Mouse (Mus musculus) gastrocnemius, adult 8-10 months (tissue): Measurements from ENCODE around the gene Mbnl1. TPM values are rescaled to one million over a fixed set of nuclear protein-coding genes. Genes with fewer than 3 reads are reported as not detected.
"Not testable (repeated sequence)": the region's sequence is repeated elsewhere in the genome, so short reads cannot be mapped to it uniquely, and the experiment has no call there.

Experiments
- DNase-seq, 2 experiments: peaks; one replicate each; pipeline ENCODE4 v3.0.0; 2022; ENCODE audit warnings: low spot score in 2 of 2
- total RNA-seq, 4 experiments: library from RNA; stranded (reverse); gene quantifications; 2 replicates each; pipeline ENCODE4 v1.2.4; 2022

Gene Mbnl1
- 100 to 1,000 TPM; 579 to 697 (median 625) TPM for total RNA-seq

GRCm38 (mm10) chr3:60472681-60473177, at the start of gene Mbnl1:
Gene Mbnl1 (plus strand): TSS chr3:60472830.
- DNase-seq, result no peak

DNA sequence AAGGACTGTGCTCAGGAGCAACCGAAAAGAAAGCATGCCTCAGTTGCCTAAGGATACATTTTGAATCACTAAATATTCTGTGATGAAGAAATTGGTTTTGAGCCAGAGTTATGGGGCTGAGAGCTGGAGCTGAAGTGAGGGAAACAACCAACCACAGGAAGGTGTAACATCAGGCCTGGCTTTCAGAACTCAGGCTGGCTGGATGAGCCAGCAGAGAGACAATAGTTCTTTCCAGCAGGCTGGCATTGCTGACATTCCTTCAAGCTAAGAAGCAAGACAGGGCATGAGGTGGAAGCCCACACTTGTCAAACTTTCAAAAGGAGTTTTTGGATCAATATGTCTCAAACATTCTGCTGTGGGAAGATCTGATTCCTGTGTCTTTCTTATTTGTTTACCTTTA, 48.5 kb upstream of the Mbnl1 start:
- DNase-seq, result no peak

DNA sequence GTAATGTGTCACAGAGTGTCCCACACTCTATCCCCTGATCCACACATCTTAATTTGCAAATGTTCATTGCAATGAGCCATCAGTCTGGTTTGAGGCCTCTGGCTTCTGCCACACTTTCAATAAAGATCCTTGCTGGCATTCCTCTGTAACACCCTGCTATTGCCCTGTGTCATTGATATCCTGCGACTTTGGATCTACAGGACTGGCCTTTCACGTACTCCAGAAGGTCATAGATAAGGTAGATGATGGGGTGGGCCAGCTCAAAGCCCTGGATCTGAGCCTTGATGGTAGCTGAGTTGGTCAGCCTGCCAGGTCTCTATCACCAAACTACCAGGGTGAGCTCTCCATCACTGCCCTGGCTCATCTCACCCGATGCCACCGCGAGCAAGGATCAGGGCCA, 43.6 kb upstream of the Mbnl1 start:
- DNase-seq, result no peak

GRCm38 (mm10) chr3:60437254-60437653, 35.4 kb upstream of the Mbnl1 start:
- DNase-seq, result no peak

- peak; percentile 39 to 51 for DNase-seq
Measured at GRCm38 (mm10) chr3:60437678-60438232, 34.9 kb upstream of the Mbnl1 start.

DNA sequence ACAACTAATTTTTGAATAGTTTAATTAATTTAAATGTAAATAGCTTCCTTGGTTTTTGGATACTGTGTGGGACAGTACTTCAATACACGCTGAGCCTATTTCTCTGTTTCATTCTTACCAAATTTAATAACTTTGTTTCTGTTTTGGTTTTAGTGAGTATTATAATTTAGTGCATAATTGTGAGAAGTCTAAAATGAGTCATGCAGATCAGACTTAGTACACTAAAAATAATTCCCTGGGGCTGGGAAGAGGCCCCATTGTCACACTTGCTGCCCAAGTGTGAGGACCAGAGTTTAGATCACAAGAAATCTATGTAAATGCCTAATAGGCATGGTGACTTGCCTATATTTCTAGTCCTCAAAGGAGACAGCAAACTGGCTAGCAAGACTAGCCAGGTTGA, 33.9 kb upstream of the Mbnl1 start:
- no peak for DNase-seq

DNA sequence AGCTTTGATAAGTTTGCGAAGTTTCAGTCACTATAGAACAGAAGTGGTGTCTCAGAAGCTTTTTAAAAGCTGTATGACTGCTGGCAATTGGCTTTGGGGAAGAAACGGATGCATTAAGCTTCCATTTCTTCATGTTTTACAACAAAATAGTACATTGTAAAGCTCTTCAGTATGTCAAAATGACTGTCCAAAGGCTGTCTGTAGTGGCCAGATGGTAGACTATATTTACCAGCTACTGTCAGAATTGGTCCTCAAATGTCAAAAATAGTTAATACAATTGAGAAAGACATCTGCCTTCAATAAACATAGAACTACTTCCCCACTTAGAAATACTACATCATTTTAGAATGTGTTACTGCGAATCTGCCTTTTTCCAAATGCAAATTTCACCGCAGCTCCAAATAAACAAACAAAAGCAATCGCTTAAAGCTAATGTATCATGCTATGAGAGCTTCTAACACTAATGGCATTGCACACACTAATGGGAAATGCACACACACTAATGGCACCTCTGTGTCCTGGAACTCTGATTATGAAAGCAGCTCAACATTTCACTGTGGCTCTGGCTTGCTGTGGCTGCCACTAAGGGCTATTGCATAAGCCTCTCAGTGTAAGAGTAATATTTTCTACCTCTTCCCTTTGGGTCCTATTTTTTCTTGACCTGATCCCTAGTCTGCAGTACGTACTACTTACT, 10.7 kb upstream of the Mbnl1 start:
- DNase-seq, result no peak

DNA sequence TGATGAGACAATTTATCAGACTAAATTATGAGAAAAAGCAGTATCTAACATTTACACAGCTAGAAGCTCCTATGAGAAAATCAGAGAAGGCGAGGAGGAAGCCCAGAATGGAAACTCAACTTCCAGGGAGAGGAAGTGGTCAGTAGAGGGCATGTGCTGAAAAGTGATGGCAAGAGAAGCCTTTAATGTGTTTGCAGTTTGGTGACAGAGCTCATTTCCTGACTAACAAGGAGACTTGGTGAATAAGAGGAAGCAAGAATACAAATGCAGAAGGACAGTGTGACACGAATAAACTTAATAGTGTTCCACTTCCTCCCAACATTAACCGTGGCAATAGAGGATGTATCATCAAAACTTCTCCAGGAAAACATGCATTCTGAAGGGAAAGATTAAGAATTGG, 4.0 kb upstream of the Mbnl1 start:
- DNase-seq, result not testable (repeated sequence)

DNA sequence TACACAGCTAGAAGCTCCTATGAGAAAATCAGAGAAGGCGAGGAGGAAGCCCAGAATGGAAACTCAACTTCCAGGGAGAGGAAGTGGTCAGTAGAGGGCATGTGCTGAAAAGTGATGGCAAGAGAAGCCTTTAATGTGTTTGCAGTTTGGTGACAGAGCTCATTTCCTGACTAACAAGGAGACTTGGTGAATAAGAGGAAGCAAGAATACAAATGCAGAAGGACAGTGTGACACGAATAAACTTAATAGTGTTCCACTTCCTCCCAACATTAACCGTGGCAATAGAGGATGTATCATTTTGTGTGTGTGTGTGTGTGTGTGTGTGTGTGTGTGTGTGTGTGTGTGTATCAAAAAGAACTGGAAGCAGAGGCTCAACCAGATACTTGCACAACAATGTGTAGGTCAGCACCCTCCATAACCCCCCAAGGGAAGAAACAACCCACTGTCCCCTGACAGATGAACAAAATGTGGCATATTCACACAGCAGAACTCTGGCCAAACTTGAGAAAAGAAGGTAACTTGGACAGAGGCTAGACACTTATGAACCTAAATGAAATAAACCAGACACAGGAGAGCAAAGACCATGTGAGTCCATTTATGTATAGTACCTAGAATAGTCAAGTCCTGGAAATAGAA, 3.3 kb upstream of the Mbnl1 start:
- DNase-seq, result not testable (repeated sequence)

DNA sequence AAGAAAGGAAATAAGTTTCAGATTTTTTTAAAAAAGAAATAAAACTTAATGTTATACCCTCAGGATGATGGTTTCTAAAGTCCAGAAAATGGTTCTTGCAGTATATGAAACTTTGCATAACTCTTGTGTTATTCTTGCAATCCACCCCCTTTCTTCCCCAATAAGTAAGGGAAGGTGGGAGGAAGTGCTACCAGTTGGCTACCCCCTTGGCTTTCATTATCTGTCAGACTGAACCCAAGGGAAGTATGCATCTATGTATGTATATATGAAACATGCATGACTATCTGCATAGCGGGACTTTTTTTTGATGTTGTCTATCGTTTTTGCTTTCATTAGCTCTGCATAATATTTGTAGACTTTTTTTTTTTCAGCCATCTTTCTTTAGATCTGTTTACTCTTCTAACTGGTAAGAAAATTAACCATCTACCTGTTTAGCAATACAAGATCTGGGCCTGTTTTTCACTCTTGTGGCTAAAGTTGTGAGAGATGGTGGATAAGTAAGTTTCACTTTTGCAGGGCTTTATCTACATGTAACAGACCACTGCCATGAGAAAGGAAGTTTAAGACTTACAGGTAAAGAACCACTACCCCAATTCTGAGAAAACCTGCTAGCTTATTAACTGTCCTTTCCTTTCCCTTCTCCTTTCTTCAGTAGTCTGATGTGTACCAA, 484 bp upstream of the Mbnl1 start:
- no peak for DNase-seq

- no peak for DNase-seq
Measured at GRCm38 (mm10) chr3:60473861-60474653, 1.4 kb downstream of the Mbnl1 start.

DNA sequence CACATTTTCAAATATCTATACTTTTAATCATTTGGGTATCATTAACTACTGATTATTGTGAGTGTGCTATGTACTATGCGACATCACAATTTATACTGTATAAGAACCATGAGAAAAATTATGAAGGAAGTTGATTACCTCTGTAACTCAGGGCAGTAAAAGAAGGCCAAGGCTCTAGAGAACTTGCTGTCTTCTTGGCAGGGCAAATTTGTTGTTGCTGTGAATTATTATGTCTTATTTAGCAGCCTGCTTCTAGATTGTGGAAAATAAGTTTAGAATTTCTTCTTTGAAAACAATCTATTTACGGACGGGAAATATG, 2.0 kb downstream of the Mbnl1 start:
- DNase-seq, result no peak

- no peak for DNase-seq
Measured at GRCm38 (mm10) chr3:60475055-60475454, 2.4 kb downstream of the Mbnl1 start.

GRCm38 (mm10) chr3:60476751-60477255, 4.2 kb downstream of the Mbnl1 start:
- DNase-seq, result no peak

DNA sequence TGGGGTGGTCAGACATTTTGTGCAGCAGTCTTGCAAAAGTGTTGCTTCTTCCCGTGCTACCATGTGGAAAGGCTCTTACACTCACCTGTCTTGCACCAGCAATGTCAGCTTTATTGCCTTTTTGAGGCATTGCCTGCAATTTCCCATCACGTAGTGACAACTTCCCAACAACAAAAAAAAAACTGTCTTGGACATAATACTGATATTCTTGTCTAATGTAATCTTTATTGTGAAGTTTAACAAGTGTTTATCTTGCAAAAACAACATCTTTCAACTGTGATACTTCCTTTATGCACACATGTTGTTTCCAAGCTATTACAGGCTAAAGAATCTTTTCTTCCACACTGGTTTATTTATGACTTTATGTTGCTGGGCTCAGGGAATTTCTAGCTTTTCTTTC, 5.8 kb downstream of the Mbnl1 start:
- DNase-seq, result no peak

- DNase-seq, result no peak
Measured at GRCm38 (mm10) chr3:60480716-60481115, 8.1 kb downstream of the Mbnl1 start.

- no peak for DNase-seq
Measured at GRCm38 (mm10) chr3:60481740-60482399, 9.2 kb downstream of the Mbnl1 start.

DNA sequence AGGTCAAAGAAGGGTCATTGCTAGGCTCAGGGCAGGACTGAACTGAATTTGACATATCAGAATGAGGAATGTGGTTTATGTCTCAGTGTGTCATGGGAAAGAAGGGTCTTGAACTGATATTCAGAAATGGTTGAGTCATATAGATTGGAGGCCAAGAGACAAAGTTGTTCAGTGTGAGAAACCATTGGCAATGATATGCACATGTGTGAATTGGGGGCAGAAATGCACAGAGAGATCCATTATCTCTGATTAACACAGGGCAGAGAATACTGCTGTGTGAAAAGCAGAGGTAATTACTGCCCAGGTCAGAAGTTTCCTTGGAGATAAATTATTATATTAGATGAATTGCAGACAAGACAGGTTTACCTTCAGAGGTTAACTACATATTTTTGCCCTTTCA, 10.7 kb downstream of the Mbnl1 start:
- DNase-seq, result no peak

- no peak for DNase-seq
Measured at GRCm38 (mm10) chr3:60485987-60486712, 13.5 kb downstream of the Mbnl1 start.

GRCm38 (mm10) chr3:60486713-60487170, 14.1 kb downstream of the Mbnl1 start:
- DNase-seq, result no peak
